Mouse (Mus musculus): ENCODE measurements at regions not wholly inside any gene's neighbourhood (a gene's known extent, or its start where the extent isn't known, plus 50 kb on each side); places are given as distances from the start of the nearest gene placed in this dataset.

- peak; percentile 19 for DNase-seq (ENCODE audit: extremely low read depth, low read depth)
Measured at GRCm38 (mm10) chrX:24169992-24170391, 211.3 kb upstream of the Gm4985 start.

GRCm38 (mm10) chrX:24161654-24162053 lies 202.9 kb upstream of the Gm4985 start:
- peak; percentile 8 for DNase-seq (ENCODE audit: extremely low read depth, low read depth)

- peak; percentile 84 for DNase-seq (ENCODE audit: extremely low read depth, low read depth)
Measured at GRCm38 (mm10) chrX:24153277-24153873, 194.6 kb upstream of the Gm4985 start.

Measured in MEL-GATA-1-ER (cell line).